Mouse (Mus musculus): ENCODE results near the gene Usp6nl. TPM values are rescaled to one million over a fixed set of nuclear protein-coding genes. Genes with fewer than 3 reads are reported as not detected.

Usp6nl gene
- total and polyA plus RNA-seq, 2 experiments from 2014 or later: 3.4 to 8.9 TPM

DNA sequence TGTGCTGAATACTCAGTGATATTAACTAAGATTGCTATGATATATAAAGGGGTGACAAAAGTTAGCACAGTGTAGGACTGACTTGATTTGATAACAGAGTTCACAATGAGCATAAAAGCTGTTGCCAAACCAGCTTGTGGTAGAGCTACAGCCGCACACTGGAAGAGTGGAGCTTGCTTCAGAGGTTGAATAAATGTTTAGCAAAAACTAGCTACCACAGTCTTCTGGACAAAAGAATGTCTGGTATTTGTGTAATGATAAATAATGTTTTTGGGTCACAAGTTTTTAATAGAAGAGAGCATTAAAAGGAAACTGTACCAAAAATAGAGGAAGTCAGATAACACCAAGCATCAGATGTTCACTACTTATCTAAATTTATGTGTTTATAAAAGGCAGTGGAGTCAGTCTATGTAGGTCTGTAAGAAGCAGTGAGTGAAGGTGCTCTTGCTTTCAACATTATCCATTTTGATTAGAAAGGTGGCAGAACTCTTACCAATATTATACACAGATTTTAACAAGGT is 74.2 kb downstream of the Usp6nl start:
- H3K36me3 ChIP-seq (replicated peaks; ENCODE audit: control insufficient read depth, insufficient read depth, low read length): no peaks in the 10 kb centered on the region; the same call in 1 of the 2 replicates
- H3K9ac ChIP-seq (replicated peaks; ENCODE audit: low read depth, low read length): no peak overlapping the region
- TF ChIP-seq CTCF (IDR thresholded peaks at IDR 0.05; ENCODE audit: low read depth) (no peak), EP300 (IDR thresholded peaks at IDR 0.05; ENCODE audit: low read depth) (no peak)
- DNase-seq (ENCODE audit: low spot score): no peak
- WGBS: 48% methylated on average over 1 of the region's 1 CpGs
- no peak overlapping the region for H3K4me3 ChIP-seq (ENCODE audit: low read depth, low read length)
- peaks cover 12% of the 10 kb centered on the region for H3K4me1 ChIP-seq (ENCODE audit: control insufficient read depth, insufficient read depth)
- ATAC-seq (ENCODE audit: insufficient read depth, low read depth): no peak
- 0 out of 2 replicates have a peak overlapping the region, but pooled peaks have one; percentile 7 for H3K27ac ChIP-seq (ENCODE audit: low read depth)
- no peaks in the 10 kb centered on the region for H3K9me3 ChIP-seq (replicated peaks; ENCODE audit: control insufficient read depth, low read length)
- no peak overlapping the region for H3K4me2 ChIP-seq (ENCODE audit: low read depth, low read length)
- no peaks in the 10 kb centered on the region for H3K27me3 ChIP-seq (ENCODE audit: control insufficient read depth, insufficient read depth, low read length)

- H3K9me3 ChIP-seq (replicated peaks; ENCODE audit: control insufficient read depth, low read length): no peaks in the 10 kb centered on the region
- no peak for TF ChIP-seq CTCF (IDR thresholded peaks at IDR 0.05; ENCODE audit: low read depth)
- TF ChIP-seq EP300 (IDR thresholded peaks at IDR 0.05; ENCODE audit: low read depth): no peak
- peaks cover 12% of the 10 kb centered on the region for H3K4me1 ChIP-seq (ENCODE audit: control insufficient read depth, insufficient read depth)
- WGBS: 78% methylated on average over 3 of the region's 3 CpGs
- DNase-seq (ENCODE audit: low spot score) (no peak), ATAC-seq (ENCODE audit: insufficient read depth, low read depth) (no peak)
- H3K27me3 ChIP-seq (ENCODE audit: control insufficient read depth, insufficient read depth, low read length): no peaks in the 10 kb centered on the region
- no peaks in the 10 kb centered on the region; the same call in 1 of the 2 replicates for H3K36me3 ChIP-seq (replicated peaks; ENCODE audit: control insufficient read depth, insufficient read depth, low read length)
- no peak overlapping the region for H3K27ac ChIP-seq (ENCODE audit: low read depth)
- H3K4me3 ChIP-seq (ENCODE audit: low read depth, low read length): no peak overlapping the region
- H3K4me2 ChIP-seq (ENCODE audit: low read depth, low read length): no peak overlapping the region
- no peak overlapping the region for H3K9ac ChIP-seq (replicated peaks; ENCODE audit: low read depth, low read length)
Observed at GRCm38 (mm10) chr2:6397166-6397565, 74.7 kb downstream of the Usp6nl start.

DNA sequence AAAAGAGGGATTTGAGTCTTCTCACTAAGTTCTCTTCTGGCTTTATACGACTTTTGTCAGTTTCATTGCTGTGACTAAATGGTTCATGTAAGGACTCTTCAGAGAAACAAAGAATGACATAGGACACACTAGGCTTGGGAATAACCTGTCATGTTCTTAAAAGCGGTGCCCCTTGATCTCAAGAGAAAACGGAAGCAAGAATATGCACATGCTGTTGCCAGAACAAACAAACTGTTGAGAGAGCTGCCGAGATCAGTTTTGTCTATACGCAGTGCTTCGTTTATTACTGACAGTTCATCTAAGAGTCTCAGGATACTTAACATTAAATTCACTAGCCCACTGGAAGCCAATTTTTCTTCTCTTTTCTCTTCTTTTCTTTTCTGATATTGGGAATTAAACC is 76.4 kb downstream of the Usp6nl start:
- H3K9me3 ChIP-seq (replicated peaks; ENCODE audit: control insufficient read depth, low read length): no peaks in the 10 kb centered on the region
- H3K27ac ChIP-seq (ENCODE audit: low read depth): no peak overlapping the region
- H3K9ac ChIP-seq (replicated peaks; ENCODE audit: low read depth, low read length): no peak overlapping the region
- DNase-seq (ENCODE audit: low spot score) (no peak), ATAC-seq (ENCODE audit: insufficient read depth, low read depth) (no peak)
- no peaks in the 10 kb centered on the region for H3K27me3 ChIP-seq (ENCODE audit: control insufficient read depth, insufficient read depth, low read length)
- TF ChIP-seq EP300 (IDR thresholded peaks at IDR 0.05; ENCODE audit: low read depth) (no peak), CTCF (IDR thresholded peaks at IDR 0.05; ENCODE audit: low read depth) (no peak)
- H3K4me1 ChIP-seq (ENCODE audit: control insufficient read depth, insufficient read depth): peaks cover 12% of the 10 kb centered on the region
- no peak overlapping the region for H3K4me2 ChIP-seq (ENCODE audit: low read depth, low read length)
- whole genome bisulfite sequencing: 74% methylated on average over 6 of the region's 6 CpGs
- H3K4me3 ChIP-seq (ENCODE audit: low read depth, low read length): no peak overlapping the region
- H3K36me3 ChIP-seq (replicated peaks; ENCODE audit: control insufficient read depth, insufficient read depth, low read length): no peaks in the 10 kb centered on the region

GRCm38 (mm10) chr2:6401039-6401438 is 78.6 kb downstream of the Usp6nl start:
- H3K4me3 ChIP-seq (ENCODE audit: low read depth, low read length): no peak overlapping the region
- H3K36me3 ChIP-seq (replicated peaks; ENCODE audit: control insufficient read depth, insufficient read depth, low read length): no peaks in the 10 kb centered on the region
- DNase-seq (ENCODE audit: low spot score): no peak

GRCm38 (mm10) chr2:6403375-6403774 is 80.9 kb downstream of the Usp6nl start:
- H3K4me1 ChIP-seq (ENCODE audit: control insufficient read depth, insufficient read depth): no peaks in the 10 kb centered on the region
- ATAC-seq (ENCODE audit: insufficient read depth, low read depth) (peak; percentile 40; the same call in 1 of the 2 replicates), DNase-seq (ENCODE audit: low spot score) (peak; percentile 40)
- H3K36me3 ChIP-seq (replicated peaks; ENCODE audit: control insufficient read depth, insufficient read depth, low read length): no peaks in the 10 kb centered on the region
- H3K27ac ChIP-seq (ENCODE audit: low read depth): no peak overlapping the region
- H3K4me3 ChIP-seq (ENCODE audit: low read depth, low read length): no peak overlapping the region
- H3K4me2 ChIP-seq (ENCODE audit: low read depth, low read length): no peak overlapping the region
- WGBS: 43% methylated on average over 11 of the region's 11 CpGs
- H3K9ac ChIP-seq (replicated peaks; ENCODE audit: low read depth, low read length): no peak overlapping the region
- peak; percentile 45 for TF ChIP-seq CTCF (IDR thresholded peaks at IDR 0.05; ENCODE audit: low read depth)
- TF ChIP-seq EP300 (IDR thresholded peaks at IDR 0.05; ENCODE audit: low read depth): no peak
- H3K27me3 ChIP-seq (ENCODE audit: control insufficient read depth, insufficient read depth, low read length): no peaks in the 10 kb centered on the region
- H3K9me3 ChIP-seq (replicated peaks; ENCODE audit: control insufficient read depth, low read length): no peaks in the 10 kb centered on the region

More at GRCm38 (mm10) chr2:6401039-6401438, 78.6 kb downstream of the Usp6nl start:
- H3K9ac ChIP-seq (replicated peaks; ENCODE audit: low read depth, low read length): no peak overlapping the region
- ATAC-seq (ENCODE audit: insufficient read depth, low read depth): no peak
- no peaks in the 10 kb centered on the region for H3K9me3 ChIP-seq (replicated peaks; ENCODE audit: control insufficient read depth, low read length)
- H3K4me1 ChIP-seq (ENCODE audit: control insufficient read depth, insufficient read depth): peaks cover 6% of the 10 kb centered on the region
- 73% methylated on average over 10 of the region's 10 CpGs for WGBS
- TF ChIP-seq CTCF (IDR thresholded peaks at IDR 0.05; ENCODE audit: low read depth) (no peak), EP300 (IDR thresholded peaks at IDR 0.05; ENCODE audit: low read depth) (no peak)
- no peak overlapping the region for H3K27ac ChIP-seq (ENCODE audit: low read depth)
- H3K27me3 ChIP-seq (ENCODE audit: control insufficient read depth, insufficient read depth, low read length): no peaks in the 10 kb centered on the region
- no peak overlapping the region for H3K4me2 ChIP-seq (ENCODE audit: low read depth, low read length)

GRCm38 (mm10) chr2:6403991-6404390 is 81.5 kb downstream of the Usp6nl start:
- Histone ChIP-seq H3K27ac (ENCODE audit: low read depth) (no peak overlapping the region), H3K4me3 (ENCODE audit: low read depth, low read length) (no peak overlapping the region), H3K9me3 (replicated peaks; ENCODE audit: control insufficient read depth, low read length) (no peaks in the 10 kb centered on the region), H3K36me3 (replicated peaks; ENCODE audit: control insufficient read depth, insufficient read depth, low read length) (no peaks in the 10 kb centered on the region), H3K27me3 (ENCODE audit: control insufficient read depth, insufficient read depth, low read length) (no peaks in the 10 kb centered on the region), H3K9ac (replicated peaks; ENCODE audit: low read depth, low read length) (no peak overlapping the region), H3K4me2 (ENCODE audit: low read depth, low read length) (no peak overlapping the region), H3K4me1 (ENCODE audit: control insufficient read depth, insufficient read depth) (no peaks in the 10 kb centered on the region)
- DNase-seq (ENCODE audit: low spot score) (no peak), ATAC-seq (ENCODE audit: insufficient read depth, low read depth) (no peak)
- WGBS: 70% methylated on average over 3 of the region's 3 CpGs
- TF ChIP-seq CTCF (IDR thresholded peaks at IDR 0.05; ENCODE audit: low read depth): no peak
- no peak for TF ChIP-seq EP300 (IDR thresholded peaks at IDR 0.05; ENCODE audit: low read depth)

Data from heart, postnatal 0 days (tissue).